Mouse (Mus musculus) forebrain, embryonic 16.5 days (tissue): ENCODE results near the gene Trim25. TPM values are rescaled to one million over a fixed set of nuclear protein-coding genes. Genes with fewer than 3 reads are reported as not detected.

Source experiments
- ATAC-seq: fragments of 200-750 bp; cut with Nextera tagmentation; 2 replicates; pipeline ENCODE4 v1.8.0; 2017; ENCODE audit warnings: mild to moderate bottlenecking, moderate library complexity
- H3K27ac ChIP-seq: fragments of 300-500 bp; sonication (generic); 2 replicates; pipeline ENCODE4 v1.5.1; 2014; ENCODE audit warnings: low read length, control low read depth
- H3K27me3 ChIP-seq: fragments of 300-500 bp; sonication (generic); replicated peaks from 2 replicates; pipeline ENCODE4 v1.6.1; 2014; ENCODE audit warnings: low read length; ENCODE audit not compliant: control insufficient read depth, insufficient read depth
- H3K36me3 ChIP-seq: fragments of 300-500 bp; sonication (generic); 2 replicates; pipeline ENCODE4 v1.6.1; 2014; ENCODE audit not compliant: control insufficient read depth, insufficient read depth
- H3K4me1 ChIP-seq: fragments of 300-500 bp; sonication (generic); replicated peaks from 2 replicates; pipeline ENCODE4 v1.6.1; 2014; ENCODE audit warnings: low read length; ENCODE audit not compliant: control insufficient read depth, insufficient read depth
- H3K4me2 ChIP-seq: fragments of 300-500 bp; sonication (generic); 2 replicates; pipeline ENCODE4 v1.6.1; 2014; ENCODE audit warnings: mild to moderate bottlenecking, low read length, control low read depth
- H3K4me3 ChIP-seq: fragments of 300-500 bp; sonication (generic); replicated peaks from 2 replicates; pipeline ENCODE4 v1.5.1; 2014; ENCODE audit warnings: mild to moderate bottlenecking, low read length, control low read depth
- H3K9ac ChIP-seq: fragments of 300-500 bp; sonication (generic); replicated peaks from 2 replicates; pipeline ENCODE4 v1.6.1; 2014; ENCODE audit warnings: low read depth, low read length, control low read depth
- H3K9me3 ChIP-seq: fragments of 300-500 bp; sonication (generic); 2 replicates; pipeline ENCODE4 v1.6.1; 2016; ENCODE audit warnings: low read length; ENCODE audit not compliant: control insufficient read depth
- WGBS: fragments of 180-500 bp; shearing (Covaris S2); extraction: QIAGEN DNeasy Blood & Tissue Kit; methylation state at CpG from one replicate; pipeline ENCODE4 v1.1.7; 2014; 5-methylcytosine and 5-hydroxymethylcytosine counted together
- polyA plus RNA-seq: library from polyadenylated mRNA; unstranded; fragments of >200 nt; fragmentation: Nextera tagmentation; extraction: Ambion mirVana; gene quantifications from 2 replicates; pipeline ENCODE4 v1.2.1, GENCODE M21; 2015

Gene Trim25
- polyA plus RNA-seq, 1 experiment from 2014 or later = 3.8 TPM

DNA sequence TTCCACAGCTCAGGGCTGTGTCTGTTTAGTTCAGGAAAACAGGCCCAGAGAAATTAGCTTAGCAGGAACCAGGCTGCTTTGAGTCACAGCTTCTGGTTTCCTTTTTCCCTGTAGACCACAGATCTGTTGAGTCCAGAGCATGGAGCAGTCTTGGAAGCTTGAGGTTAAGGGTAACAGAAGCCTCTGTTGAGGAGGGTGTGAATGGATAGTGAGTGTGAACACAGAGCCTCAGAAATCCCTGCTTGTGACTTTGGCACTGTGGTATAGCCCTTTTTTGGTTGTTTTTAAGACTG is 1.3 kb downstream of the Trim25 start:
- Histone ChIP-seq H3K36me3 (no peaks in the 10 kb centered on the region), H3K9ac (no peak overlapping the region), H3K9me3 (no peaks in the 10 kb centered on the region), H3K4me3 (no peak overlapping the region), H3K27me3 (peaks cover 18% of the 10 kb centered on the region), H3K4me1 (0 out of 2 replicates have a peak, but pooled peaks cover 8% of the 10 kb centered on the region), H3K4me2 (no peak overlapping the region), H3K27ac (no peak overlapping the region)
- no peak for ATAC-seq

DNA sequence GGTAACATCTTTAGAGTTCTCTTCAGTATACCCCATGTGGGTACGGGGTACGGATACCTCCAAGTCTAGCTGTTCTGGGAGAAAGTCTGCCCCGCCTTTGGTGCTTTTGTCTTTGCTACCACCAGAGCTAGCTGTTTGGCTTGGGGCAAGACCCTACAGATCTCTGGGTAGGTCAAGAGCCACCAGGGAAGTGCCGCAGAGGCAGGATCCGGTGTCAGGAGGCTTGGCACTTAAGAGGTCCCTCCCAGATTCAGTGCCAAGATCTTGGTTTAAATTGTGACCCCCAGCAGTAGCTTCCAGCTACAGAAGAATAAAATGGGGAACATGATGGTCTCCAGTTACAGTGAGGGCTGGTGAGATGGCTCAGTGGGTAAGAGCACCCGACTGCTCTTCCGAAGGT is 2.4 kb downstream of the Trim25 start:
- no peaks in the 10 kb centered on the region for H3K36me3 ChIP-seq
- no peak for ATAC-seq
- no peak overlapping the region for H3K4me3 ChIP-seq
- WGBS = 93% methylated on average over 7 of the region's 7 CpGs
- no peaks in the 10 kb centered on the region for H3K9me3 ChIP-seq
- peaks cover 18% of the 10 kb centered on the region for H3K27me3 ChIP-seq
- no peak overlapping the region for H3K4me2 ChIP-seq
- 0 out of 2 replicates have a peak, but pooled peaks cover 8% of the 10 kb centered on the region for H3K4me1 ChIP-seq
- H3K9ac ChIP-seq = no peak overlapping the region
- no peak overlapping the region for H3K27ac ChIP-seq

DNA sequence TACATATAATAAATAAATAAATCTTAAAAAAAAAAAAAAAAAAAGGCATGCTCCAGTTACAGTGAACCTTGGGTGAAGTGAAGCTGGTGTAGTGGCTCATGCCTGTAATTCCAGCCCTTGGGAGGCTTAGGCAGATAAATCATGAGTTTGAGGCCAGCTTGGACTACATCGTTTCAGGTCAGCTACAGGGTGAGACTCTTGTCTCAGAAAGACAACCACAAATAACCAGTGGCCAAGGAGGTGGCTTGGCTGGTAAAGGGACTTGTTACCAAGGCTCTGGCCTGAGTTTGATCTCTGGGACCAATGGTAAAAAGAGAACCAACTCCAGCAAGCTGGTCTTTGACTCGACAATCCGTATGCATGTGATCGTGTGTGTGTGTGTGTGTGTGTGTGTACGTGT is 2.9 kb downstream of the Trim25 start:
- Histone ChIP-seq H3K4me2 (no peak overlapping the region), H3K36me3 (no peaks in the 10 kb centered on the region), H3K9me3 (no peaks in the 10 kb centered on the region), H3K27me3 (peaks cover 18% of the 10 kb centered on the region), H3K9ac (no peak overlapping the region), H3K4me3 (no peak overlapping the region), H3K27ac (no peak overlapping the region), H3K4me1 (0 out of 2 replicates have a peak, but pooled peaks cover 8% of the 10 kb centered on the region)
- WGBS = 93% methylated on average over 5 of the region's 5 CpGs
- no peak for ATAC-seq

DNA sequence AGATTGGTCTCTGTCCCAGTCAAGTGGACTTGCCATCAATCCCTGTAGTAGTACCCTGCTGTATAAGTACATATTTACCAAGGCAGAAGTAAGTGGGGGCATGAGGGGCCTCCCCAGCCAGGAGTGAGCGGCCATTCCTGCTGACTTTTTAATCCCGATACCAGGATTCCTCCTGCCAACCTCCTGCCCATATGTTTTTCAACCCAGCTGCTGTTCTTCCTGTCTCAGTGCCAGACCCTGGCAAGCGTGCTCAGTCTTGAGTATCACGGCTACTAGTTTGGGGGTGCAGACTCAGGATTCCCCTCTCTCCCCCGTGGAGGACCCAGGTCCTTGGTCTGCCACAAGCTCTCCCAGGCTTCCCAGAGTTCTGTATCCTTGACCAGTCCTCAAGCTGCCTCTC is 3.4 kb downstream of the Trim25 start:
- ATAC-seq = no peak
- 58% methylated on average over 5 of the region's 5 CpGs for WGBS
- Histone ChIP-seq H3K4me2 (no peak overlapping the region), H3K9me3 (no peaks in the 10 kb centered on the region), H3K27me3 (peaks cover 18% of the 10 kb centered on the region), H3K36me3 (no peaks in the 10 kb centered on the region), H3K27ac (no peak overlapping the region), H3K4me1 (0 out of 2 replicates have a peak, but pooled peaks cover 8% of the 10 kb centered on the region), H3K9ac (no peak overlapping the region), H3K4me3 (no peak overlapping the region)

DNA sequence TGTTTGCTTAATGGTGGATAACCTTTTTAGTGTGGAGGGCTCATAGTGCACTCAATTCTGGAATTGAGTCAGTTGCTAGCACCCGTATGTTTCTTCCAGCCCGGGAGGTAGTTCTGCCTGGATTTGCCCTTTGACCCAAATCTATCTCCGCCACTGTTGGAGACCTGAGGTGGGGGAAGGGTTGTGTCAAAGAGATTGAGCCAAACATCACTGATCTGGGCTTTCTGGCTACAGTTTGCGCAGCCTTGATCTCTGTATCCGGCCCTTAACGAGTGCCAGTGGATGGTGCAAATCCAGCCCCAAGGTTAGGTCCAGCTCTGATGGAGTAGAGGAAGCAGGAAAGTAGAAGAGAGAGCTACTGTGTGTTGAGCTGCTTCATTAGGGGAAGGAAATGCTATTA is 3.9 kb downstream of the Trim25 start:
- Histone ChIP-seq H3K27ac (no peak overlapping the region), H3K27me3 (peaks cover 18% of the 10 kb centered on the region), H3K4me1 (0 out of 2 replicates have a peak, but pooled peaks cover 8% of the 10 kb centered on the region), H3K4me3 (no peak overlapping the region), H3K4me2 (no peak overlapping the region), H3K36me3 (no peaks in the 10 kb centered on the region), H3K9ac (no peak overlapping the region), H3K9me3 (no peaks in the 10 kb centered on the region)
- WGBS = 70% methylated on average over 6 of the region's 6 CpGs
- no peak for ATAC-seq

DNA sequence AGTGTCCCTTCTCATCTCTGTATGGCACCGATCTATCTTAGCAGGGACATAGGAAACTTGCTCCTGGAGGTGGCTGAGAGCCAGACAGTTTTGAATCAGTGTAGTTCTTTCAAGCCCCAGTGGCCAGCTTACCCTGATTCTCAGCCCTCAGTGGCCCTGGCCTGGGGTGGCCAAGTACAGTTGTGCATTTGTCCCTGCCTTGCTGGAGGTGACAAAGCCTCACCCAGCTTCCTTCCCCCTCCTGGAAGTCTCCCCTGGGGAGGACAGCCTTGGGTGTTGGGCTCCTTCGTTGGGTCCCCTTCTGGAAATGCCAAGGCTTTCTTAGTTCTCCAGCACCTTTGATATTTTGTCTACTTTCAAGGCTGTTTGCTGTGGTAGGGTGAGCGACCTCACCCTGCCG is 4.5 kb downstream of the Trim25 start:
- Histone ChIP-seq H3K27ac (no peak overlapping the region), H3K9me3 (no peaks in the 10 kb centered on the region), H3K4me2 (no peak overlapping the region), H3K9ac (no peak overlapping the region), H3K36me3 (no peaks in the 10 kb centered on the region), H3K4me1 (0 out of 2 replicates have a peak, but pooled peaks cover 8% of the 10 kb centered on the region), H3K27me3 (peaks cover 17% of the 10 kb centered on the region), H3K4me3 (no peak overlapping the region)
- no peak for ATAC-seq
- 82% methylated on average over 4 of the region's 4 CpGs for WGBS

DNA sequence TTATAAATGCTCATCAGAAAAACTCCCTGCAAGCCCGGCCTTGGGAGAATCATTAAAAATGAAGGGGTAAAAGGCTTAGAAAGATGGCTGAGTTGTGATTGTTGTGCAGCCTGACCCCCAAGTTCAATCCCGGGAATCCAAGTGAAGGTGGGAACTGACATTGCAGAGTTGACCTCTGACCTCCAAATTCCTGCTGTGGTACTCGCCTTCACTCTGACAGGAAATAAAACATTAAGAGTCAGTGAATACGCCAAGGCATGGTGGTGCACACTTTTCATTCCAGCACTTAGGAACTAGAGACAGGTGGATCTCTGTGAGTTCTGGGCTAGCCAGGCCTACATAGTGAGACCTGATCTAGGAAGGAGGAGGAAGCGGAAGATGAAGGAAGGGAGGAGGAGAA is 6.3 kb downstream of the Trim25 start:
- no peak overlapping the region for H3K4me3 ChIP-seq
- no peak overlapping the region for H3K4me2 ChIP-seq
- 0 out of 2 replicates have a peak, but pooled peaks cover 2% of the 10 kb centered on the region for H3K4me1 ChIP-seq
- H3K27ac ChIP-seq = no peak overlapping the region
- H3K36me3 ChIP-seq = no peaks in the 10 kb centered on the region
- H3K9ac ChIP-seq = no peak overlapping the region
- WGBS = 88% methylated on average over 5 of the region's 5 CpGs
- ATAC-seq = no peak
- no peaks in the 10 kb centered on the region for H3K9me3 ChIP-seq
- no peaks in the 10 kb centered on the region for H3K27me3 ChIP-seq

DNA sequence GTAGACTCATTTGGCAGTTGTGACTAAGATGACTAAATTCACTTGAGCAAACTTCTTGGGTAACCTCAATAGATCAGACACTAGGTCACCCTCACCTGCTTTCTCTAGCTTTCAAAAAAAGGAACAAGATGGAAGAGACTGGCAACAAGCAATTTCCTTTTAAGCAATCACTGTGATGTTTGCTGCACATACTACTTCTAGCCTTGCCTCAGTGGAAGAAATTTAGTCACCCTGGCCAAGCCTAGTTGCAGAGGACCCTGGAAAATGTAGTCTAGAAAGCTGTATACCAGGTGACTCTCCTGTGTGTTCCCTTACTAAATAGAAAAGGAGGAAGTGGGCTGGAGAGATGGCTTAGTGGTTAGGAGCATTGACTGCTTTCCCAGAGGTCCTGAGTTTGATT is 7.2 kb downstream of the Trim25 start:
- no peak for ATAC-seq
- no peaks in the 10 kb centered on the region for H3K27me3 ChIP-seq

DNA sequence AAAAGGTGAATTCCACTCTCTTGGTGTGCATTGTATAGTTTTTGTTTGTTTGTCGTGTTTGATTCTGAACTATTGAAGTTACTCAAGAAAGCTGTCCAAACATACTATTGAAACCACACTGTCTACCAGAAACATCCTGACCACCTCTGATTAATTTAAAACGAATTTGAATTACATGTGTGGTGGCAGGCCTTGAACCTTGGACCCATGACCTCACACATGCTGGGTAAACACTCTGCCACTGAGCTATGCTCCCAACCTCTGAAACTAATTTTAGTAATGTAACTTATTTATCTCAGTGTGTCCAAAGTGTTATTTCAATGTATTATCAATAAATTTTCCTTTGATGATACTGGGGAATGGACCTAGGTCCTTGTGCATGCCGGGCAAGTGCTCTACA is 8.4 kb downstream of the Trim25 start:
- no peak overlapping the region for H3K9ac ChIP-seq
- H3K9me3 ChIP-seq = no peaks in the 10 kb centered on the region
- H3K27me3 ChIP-seq = no peaks in the 10 kb centered on the region
- H3K4me1 ChIP-seq = 0 out of 2 replicates have a peak, but pooled peaks cover 2% of the 10 kb centered on the region
- no peak overlapping the region for H3K4me2 ChIP-seq
- H3K27ac ChIP-seq = no peak overlapping the region
- no peak for ATAC-seq
- 82% methylated on average over 3 of the region's 3 CpGs for WGBS
- no peaks in the 10 kb centered on the region for H3K36me3 ChIP-seq
- no peak overlapping the region for H3K4me3 ChIP-seq

More for the DNA sequence above, 7.2 kb downstream of the Trim25 start:
- Histone ChIP-seq H3K4me3 (no peak overlapping the region), H3K4me2 (no peak overlapping the region), H3K4me1 (0 out of 2 replicates have a peak, but pooled peaks cover 2% of the 10 kb centered on the region), H3K36me3 (no peaks in the 10 kb centered on the region), H3K9me3 (no peaks in the 10 kb centered on the region), H3K9ac (no peak overlapping the region), H3K27ac (no peak overlapping the region)

DNA sequence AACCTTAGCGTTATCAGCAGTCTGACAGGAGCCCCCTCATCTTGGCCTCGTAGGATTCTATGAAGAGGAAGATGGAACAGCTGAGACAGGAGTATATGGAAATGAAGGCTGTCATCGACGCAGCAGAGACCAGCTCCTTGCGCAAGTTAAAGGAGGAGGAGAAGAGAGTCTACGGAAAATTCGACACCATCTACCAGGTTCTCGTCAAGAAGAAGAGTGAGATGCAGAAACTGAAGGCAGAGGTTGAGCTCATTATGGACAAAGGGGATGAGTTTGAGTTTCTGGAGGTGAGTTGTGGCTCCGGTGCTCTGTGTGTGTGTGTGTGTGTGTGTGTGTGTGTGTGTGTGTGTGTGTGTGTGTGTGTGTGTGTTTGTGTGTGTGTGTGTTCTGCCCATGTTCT is 9.9 kb downstream of the Trim25 start:
- Histone ChIP-seq H3K27me3 (no peaks in the 10 kb centered on the region), H3K36me3 (no peaks in the 10 kb centered on the region), H3K27ac (no peak overlapping the region), H3K4me3 (no peak overlapping the region), H3K4me1 (no peaks in the 10 kb centered on the region), H3K4me2 (no peak overlapping the region), H3K9ac (no peak overlapping the region), H3K9me3 (no peaks in the 10 kb centered on the region)
- 89% methylated on average over 9 of the region's 9 CpGs for WGBS
- no peak for ATAC-seq
